Mouse (Mus musculus) adrenal gland, postnatal 36 days (tissue): Measurements from ENCODE around the gene Klhl7. TPM values are rescaled to one million over a fixed set of nuclear protein-coding genes. Genes with fewer than 3 reads are reported as not detected.

ENCODE experiments used
- DNase-seq, 2 experiments: peaks; one replicate each; pipeline ENCODE4 v3.0.0; 2021; ENCODE audit warnings: mixed read lengths in 1 of 2
- total RNA-seq, 2 experiments: library from RNA; stranded (reverse); gene quantifications; 2 replicates each; pipeline ENCODE4 v1.2.3; 2021

Gene Klhl7
- total RNA-seq, 2 experiments from 2014 or later: 33.3 to 38.1 TPM

DNA sequence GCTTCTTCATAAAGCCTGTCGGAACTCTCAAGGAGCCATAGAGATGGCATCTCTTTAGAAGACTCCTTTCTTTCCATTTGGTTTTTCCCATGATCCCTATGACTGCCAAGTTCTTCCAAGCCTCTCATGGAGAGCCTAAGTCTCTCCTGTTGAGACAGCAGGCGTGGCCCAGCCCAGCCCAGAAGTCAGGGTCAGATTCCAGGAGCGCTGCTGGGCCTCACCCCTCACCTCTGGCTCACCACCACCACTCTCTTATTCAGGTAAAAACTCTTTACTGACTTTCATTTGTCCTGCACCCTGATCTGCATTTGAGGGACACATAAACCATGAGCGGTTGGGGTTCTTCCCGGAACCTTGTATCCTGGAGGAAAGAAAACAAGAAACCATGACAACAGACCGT, 69.5 kb downstream of the Klhl7 start:
- DNase-seq: no peak

DNA sequence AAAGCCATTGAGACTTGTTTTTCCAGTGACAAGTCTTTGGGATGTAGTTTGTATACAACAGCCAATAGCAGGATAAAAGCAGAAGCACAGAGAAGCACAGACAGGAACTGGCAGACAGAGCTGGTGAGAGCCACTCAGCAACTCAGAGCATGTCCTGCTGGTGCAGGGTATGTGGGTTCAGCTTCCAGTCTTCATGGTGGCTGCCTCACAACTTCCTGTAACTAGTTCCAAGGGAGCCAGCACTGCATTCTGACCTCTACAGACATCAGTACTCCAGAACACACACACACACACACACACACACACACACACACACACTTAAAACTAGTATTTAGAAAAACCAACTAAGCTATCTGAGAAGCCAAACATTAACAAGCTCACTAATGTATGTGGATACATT, 71.7 kb downstream of the Klhl7 start:
- DNase-seq: no peak

GRCm38 (mm10) chr5:24181514-24182295, 81.3 kb downstream of the Klhl7 start:
- no peak for DNase-seq

- no peak for DNase-seq
Measured at GRCm38 (mm10) chr5:24182296-24182734, 81.9 kb downstream of the Klhl7 start.

GRCm38 (mm10) chr5:24183096-24183495, 82.7 kb downstream of the Klhl7 start:
- DNase-seq: no peak

GRCm38 (mm10) chr5:24184011-24184410, 83.6 kb downstream of the Klhl7 start:
- DNase-seq: no peak

GRCm38 (mm10) chr5:24188476-24188875, 88.1 kb downstream of the Klhl7 start:
- no peak for DNase-seq

GRCm38 (mm10) chr5:24191821-24192220, 91.4 kb downstream of the Klhl7 start:
- DNase-seq: no peak

DNA sequence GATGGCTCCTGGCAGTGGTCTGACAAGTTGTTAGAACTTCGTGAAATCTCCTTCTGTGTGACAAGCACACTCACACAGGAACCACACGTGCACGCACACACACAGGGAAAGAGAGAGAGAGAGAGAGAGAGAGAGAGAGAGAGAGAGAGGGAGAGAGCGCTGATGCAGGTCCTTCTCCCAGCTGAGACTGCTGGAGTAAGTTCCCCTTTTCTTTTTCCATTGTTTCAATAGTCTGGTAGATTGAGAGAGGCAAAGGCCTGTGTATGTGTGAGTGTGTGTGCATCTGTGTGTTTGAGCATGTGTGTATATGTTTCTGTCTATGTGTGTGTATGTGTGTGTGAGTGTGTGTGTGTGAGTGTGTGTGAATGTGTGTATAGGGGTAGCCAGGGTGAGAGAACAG, 100.6 kb downstream of the Klhl7 start:
- DNase-seq: no peak

- DNase-seq: no peak
Measured at GRCm38 (mm10) chr5:24202492-24202891, 102.1 kb downstream of the Klhl7 start.

DNA sequence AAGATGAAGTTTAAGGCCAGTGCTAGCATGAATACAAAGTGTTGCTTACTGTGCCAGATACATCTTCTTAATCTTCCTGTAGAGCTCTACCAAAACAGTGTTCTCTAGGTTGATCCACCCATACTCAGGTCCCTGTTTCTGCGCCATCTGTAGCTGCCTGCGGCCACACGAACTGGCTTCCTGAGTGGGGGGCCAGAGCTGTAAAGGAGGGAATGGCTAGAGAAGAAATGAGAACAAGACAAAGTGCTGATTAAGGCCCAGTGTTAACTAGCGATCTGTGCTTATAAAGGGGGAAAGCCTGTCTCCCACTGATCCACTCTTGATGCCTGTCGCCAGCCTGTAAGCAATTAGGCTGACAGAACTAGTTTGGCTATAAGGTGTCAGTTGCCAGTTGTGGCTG, 102.9 kb downstream of the Klhl7 start:
- no peak for DNase-seq

- no peak for DNase-seq
Measured at GRCm38 (mm10) chr5:24207965-24208364, 107.6 kb downstream of the Klhl7 start.

GRCm38 (mm10) chr5:24208505-24208904, 108.1 kb downstream of the Klhl7 start:
- no peak for DNase-seq

Other genes starting within 250 kb of the Klhl7 start
- gene Fam126a, start 69.9 kb upstream of the Klhl7 start, total RNA-seq: 100 to 1,000 TPM in 1 of 2 experiments, 10 to 100 TPM in 1; 84.2 to 108 TPM
- 1 to 10 TPM; 6.0 to 6.4 TPM for gene Nupl2, start 64.4 kb downstream of the Klhl7 start, total RNA-seq